Mouse (Mus musculus) small intestine, adult 2 months (tissue): ENCODE data around the gene Cyren.

Experiments
- CTCF ChIP-seq: fragments of 200-500 bp; IDR thresholded peaks from 2 replicates; pipeline ENCODE4 v1.5.1; 2012; ENCODE audit warnings: low read depth, mild to moderate bottlenecking, control low read depth, inconsistent platforms, low read length, moderate library complexity, mixed read lengths; ENCODE audit not compliant: insufficient replicate concordance, insufficient read length; ENCODE audit errors: extremely low read depth
- POLR2A ChIP-seq: fragments of 200-500 bp; IDR thresholded peaks from 2 replicates; pipeline ENCODE4 v1.6.1; 2012; ENCODE audit warnings: low read depth, mild to moderate bottlenecking, control low read depth, inconsistent platforms, low read length, moderate library complexity

GRCm38 (mm10) chr6:34913341-34914040 is 35.6 kb upstream of the Cyren start:
- TF ChIP-seq CTCF (no peak), POLR2A (no peak)
